Mouse (Mus musculus) brown adipose tissue, adult 24 weeks (tissue): ENCODE results near the gene B3gnt9. TPM values are rescaled to one million over a fixed set of nuclear protein-coding genes. Genes with fewer than 3 reads are reported as not detected.
A peak's percentile ranks its signal among the peaks of the same experiment; 100 is the strongest.
"Not testable (repeated sequence)": the region's sequence is repeated elsewhere in the genome, so short reads cannot be mapped to it uniquely, and the experiment has no call there.

Experiments used
- H3K27ac ChIP-seq: fragments of 200-500 bp; replicated peaks from 2 replicates; pipeline ENCODE4 v1.5.1; 2012; ENCODE audit warnings: low read depth, mild to moderate bottlenecking, low read length
- H3K4me1 ChIP-seq: fragments of 200-500 bp; 2 replicates; pipeline ENCODE4 v1.6.1; 2012; ENCODE audit warnings: low read length, mixed read lengths; ENCODE audit not compliant: control insufficient read depth, insufficient read depth, insufficient read length
- H3K4me3 ChIP-seq: fragments of 200-500 bp; 2 replicates; pipeline ENCODE4 v1.5.1; 2012; ENCODE audit warnings: low read depth, mild to moderate bottlenecking, low read length, moderate library complexity; ENCODE audit not compliant: insufficient read depth
- polyA plus RNA-seq: library from polyadenylated mRNA; stranded (reverse); fragments of >200 nt; gene quantifications from 2 replicates; pipeline ENCODE4 v1.2.4, GENCODE M21; 2012; ENCODE audit not compliant: missing spikeins, insufficient read depth, insufficient read length

The B3gnt9 gene
- 1.9 and 2.8 TPM in 2 replicates for polyA plus RNA-seq

GRCm38 (mm10) chr8:105254966-105255350 is at the start of gene B3gnt9:
Gene B3gnt9 (minus strand): TSS chr8:105255153.
- H3K27ac ChIP-seq: peak within 1 kb of the TSS; percentile 27; the same call in 1 of the 2 replicates
- H3K4me1 ChIP-seq: no peaks in the 10 kb centered on the region; the same call in 1 of the 2 replicates
- H3K4me3 ChIP-seq: peak within 1 kb of the TSS; percentile 64

- Histone ChIP-seq H3K4me3 (no peak overlapping the region), H3K27ac (no peak overlapping the region), H3K4me1 (peaks cover 5% of the 10 kb centered on the region; the same call in 1 of the 2 replicates)
These were observed 48.9 kb upstream of the B3gnt9 start for GRCm38 (mm10) chr8:105303874-105304273.

GRCm38 (mm10) chr8:105303396-105303795 is 48.4 kb upstream of the B3gnt9 start:
- no peak overlapping the region for H3K4me3 ChIP-seq
- no peak overlapping the region for H3K27ac ChIP-seq
- peaks cover 8% of the 10 kb centered on the region; the same call in 1 of the 2 replicates for H3K4me1 ChIP-seq

- Histone ChIP-seq H3K4me1 (peaks cover 5% of the 10 kb centered on the region; the same call in 1 of the 2 replicates), H3K27ac (no peak overlapping the region), H3K4me3 (no peak overlapping the region)
These were observed 45.0 kb upstream of the B3gnt9 start for GRCm38 (mm10) chr8:105299962-105300361.

- Histone ChIP-seq H3K4me3 (peak overlapping the region; percentile 82), H3K4me1 (0 out of 2 replicates have a peak, but pooled peaks cover 3% of the 10 kb centered on the region), H3K27ac (no peak overlapping the region)
These were observed 43.6 kb upstream of the B3gnt9 start for GRCm38 (mm10) chr8:105298351-105299252.

GRCm38 (mm10) chr8:105297511-105298192 is 42.7 kb upstream of the B3gnt9 start, which contains the start of gene E2f4:
Gene E2f4 (plus strand): TSS chr8:105297663.
- peak within 1 kb of the TSS; percentile 82 for H3K4me3 ChIP-seq
- H3K27ac ChIP-seq: peak within 1 kb of the TSS; percentile 80
- 0 out of 2 replicates have a peak, but pooled peaks cover 3% of the 10 kb centered on the region for H3K4me1 ChIP-seq

GRCm38 (mm10) chr8:105295895-105296573 is 41.1 kb upstream of the B3gnt9 start, which contains the start of gene Exoc3l:
Gene Exoc3l (minus strand): TSS chr8:105296101.
- 0 out of 2 replicates have a peak, but pooled peaks cover 3% of the 10 kb centered on the region for H3K4me1 ChIP-seq
- peak within 1 kb of the TSS; percentile 80 for H3K27ac ChIP-seq
- peak within 1 kb of the TSS; percentile 55 for H3K4me3 ChIP-seq

GRCm38 (mm10) chr8:105295256-105295655 is 40.3 kb upstream of the B3gnt9 start:
- H3K4me1 ChIP-seq: peaks cover 7% of the 10 kb centered on the region; the same call in 1 of the 2 replicates
- peak overlapping the region; percentile 55 for H3K4me3 ChIP-seq
- peak overlapping the region; percentile 80 for H3K27ac ChIP-seq

- peak overlapping the region; percentile 55 for H3K4me3 ChIP-seq
- H3K4me1 ChIP-seq: peaks cover 11% of the 10 kb centered on the region
- peak overlapping the region; percentile 80 for H3K27ac ChIP-seq
These were observed 39.8 kb upstream of the B3gnt9 start for GRCm38 (mm10) chr8:105294776-105295175.

GRCm38 (mm10) chr8:105293405-105293804 is 38.5 kb upstream of the B3gnt9 start:
- Histone ChIP-seq H3K27ac (no peak overlapping the region), H3K4me3 (no peak overlapping the region), H3K4me1 (peaks cover 9% of the 10 kb centered on the region)

- H3K4me1 ChIP-seq: peaks cover 9% of the 10 kb centered on the region
- H3K4me3 ChIP-seq: no peak overlapping the region
These were observed 37.5 kb upstream of the B3gnt9 start for GRCm38 (mm10) chr8:105292471-105292870.

GRCm38 (mm10) chr8:105291802-105292201 is 36.8 kb upstream of the B3gnt9 start:
- not testable (repeated sequence) for H3K4me3 ChIP-seq, H3K4me1 ChIP-seq, H3K27ac ChIP-seq

More at GRCm38 (mm10) chr8:105292471-105292870, 37.5 kb upstream of the B3gnt9 start:
- no peak overlapping the region for H3K27ac ChIP-seq

GRCm38 (mm10) chr8:105291364-105291763 is 36.4 kb upstream of the B3gnt9 start:
- not testable (repeated sequence) for H3K4me1 ChIP-seq, H3K27ac ChIP-seq, H3K4me3 ChIP-seq

GRCm38 (mm10) chr8:105290554-105291314 is 35.8 kb upstream of the B3gnt9 start:
- Histone ChIP-seq H3K27ac (no peak overlapping the region), H3K4me3 (no peak overlapping the region), H3K4me1 (peaks cover 9% of the 10 kb centered on the region)
